Mouse (Mus musculus): ENCODE results near the gene Hip1. TPM values are rescaled to one million over a fixed set of nuclear protein-coding genes. Genes with fewer than 3 reads are reported as not detected.

Hip1 gene
- total RNA-seq (2012; rRNA removed), result 0.23 and 0.26 TPM in 2 replicates
- under 1 TPM in 1 of 2 experiments, not detected in 1; 0.75 TPM for polyA plus RNA-seq (2012; ENCODE audit: insufficient read depth in 1 of 2, insufficient read length in 2 of 2, low read depth in 1 of 2, low replicate concordance in 2 of 2, missing spikeins in 1 of 2)

DNA sequence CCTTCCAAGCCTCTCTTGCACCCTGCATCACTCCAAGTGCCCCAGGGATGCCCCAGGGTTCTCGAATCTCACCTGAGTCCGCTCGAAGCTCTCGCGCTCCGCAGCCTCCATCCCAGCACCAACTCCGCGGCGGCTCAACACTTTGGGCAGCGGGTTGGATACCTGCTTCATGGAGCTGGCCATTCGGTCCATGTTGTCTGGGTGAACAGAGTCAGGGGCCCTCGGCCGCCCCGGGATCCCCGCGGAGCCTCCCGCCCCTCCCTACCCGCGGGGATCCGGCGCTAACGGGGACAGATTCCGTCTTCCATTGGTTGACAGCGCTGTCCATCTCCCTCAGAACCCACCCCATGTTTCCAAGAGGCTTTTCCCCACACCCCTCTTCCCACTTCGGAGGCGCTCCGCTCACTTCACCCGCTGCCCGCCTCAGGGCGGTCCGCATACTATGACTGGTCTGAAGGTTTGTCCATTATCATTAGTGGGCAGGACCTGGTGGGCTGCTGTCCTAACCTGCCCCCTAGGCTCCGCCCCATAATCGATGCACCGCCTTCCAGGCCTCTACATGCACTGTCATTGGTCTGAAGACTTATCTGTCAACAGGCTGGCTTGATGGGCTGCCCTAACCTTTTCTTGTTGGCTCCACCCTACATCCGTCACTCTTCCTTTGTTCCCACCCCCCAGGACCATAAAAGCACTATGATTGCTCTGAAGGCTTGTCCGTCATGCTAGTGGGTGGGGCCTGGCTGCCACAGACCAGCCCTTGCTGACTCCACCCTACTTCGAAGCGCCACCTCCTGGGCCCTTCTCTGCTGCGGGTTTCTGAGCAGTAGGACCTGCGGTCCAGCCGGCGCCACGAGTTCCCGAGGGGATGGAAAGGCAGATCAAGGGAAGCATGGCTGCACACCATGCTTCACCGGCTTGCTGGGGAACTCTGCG is at the start of gene Hip1:
Gene Hip1 (minus strand): TSS at position 256 of the 933 bp plus-strand sequence.
- Histone ChIP-seq H3K4me1 (ENCODE audit: control insufficient read depth in 1 of 2, insufficient read depth in 2 of 2, low read length in 2 of 2) (peaks cover 0 to 7% of the 10 kb centered on the region in 2 experiments; a peak in 2 of 4 replicates), H3K27me3 (ENCODE audit: control insufficient read depth in 1 of 2, insufficient read depth in 2 of 2, low read length in 2 of 2) (peaks cover 11 to 14% of the 10 kb centered on the region in 2 experiments), H3K9ac (ENCODE audit: control insufficient read depth, low read depth, low read length, poor library complexity, severe bottlenecking) (peak within 1 kb of the TSS; percentile 58), H3K4me3 (ENCODE audit: control insufficient read depth in 1 of 2, insufficient read depth in 1 of 2, low read depth in 2 of 2, low read length in 2 of 2) (peak within 1 kb of the TSS; percentile 69 to 72), H3K9me3 (replicated peaks; ENCODE audit: insufficient read depth, low read length) (no peaks in the 10 kb centered on the region), H3K36me3 (ENCODE audit: control insufficient read depth in 1 of 2, insufficient read depth in 2 of 2, low read length in 2 of 2) (no peaks in the 10 kb centered on the region), H3K79me2 (ENCODE audit: control insufficient read depth, insufficient read depth, low read length, poor library complexity) (no peaks in the 10 kb centered on the region), H3K27ac (ENCODE audit: control insufficient read depth, low read depth, low read length) (no peak within 1 kb of the TSS)
- peak; percentile 94 for DNase-seq (ENCODE audit: low read depth, low spot score)
- TF ChIP-seq MAZ (IDR thresholded peaks at IDR 0.05; ENCODE audit: low read depth, low read length), result peak; percentile 38; the same call in 1 of the 2 replicates
- no peak for TF ChIP-seq ZMIZ1 (IDR thresholded peaks at IDR 0.05; ENCODE audit: low read depth, low read length)
- peak; percentile 44; the same call in 1 of the 2 replicates for TF ChIP-seq HCFC1 (IDR thresholded peaks at IDR 0.05; ENCODE audit: low read depth, low read length)
- peak; percentile 37 to 39; a peak in 2 of 4 replicates for TF ChIP-seq POLR2A (IDR thresholded peaks at IDR 0.05; ENCODE audit: control insufficient read depth in 1 of 2, insufficient read depth in 1 of 2, low read depth in 1 of 2, low read length in 2 of 2, poor library complexity in 1 of 2)
- 0 out of 2 replicates have a peak, but pooled peaks have one; percentile 11 for TF ChIP-seq SIN3A (IDR thresholded peaks at IDR 0.05; ENCODE audit: low read length)
- no peak for TF ChIP-seq ZC3H11A (IDR thresholded peaks at IDR 0.05; ENCODE audit: low read depth, low read length)
- no peak for TF ChIP-seq KAT2A (conservative IDR thresholded peaks at IDR 0.05; ENCODE audit: low read depth, low read length)
- no peak for TF ChIP-seq MYB (IDR thresholded peaks at IDR 0.05; ENCODE audit: low read depth, low read length)
- no peak for TF ChIP-seq UBTF (IDR thresholded peaks at IDR 0.05; ENCODE audit: borderline replicate concordance, insufficient read depth, low read depth, low read length)
- no peak for TF ChIP-seq USF2 (IDR thresholded peaks at IDR 0.05; ENCODE audit: borderline replicate concordance in 1 of 2, insufficient read depth in 1 of 2, low read depth in 1 of 2, low read length in 2 of 2)
- TF ChIP-seq ETS1 (IDR thresholded peaks at IDR 0.05; ENCODE audit: low read depth, low read length), result no peak
- no peak for TF ChIP-seq NRF1 (IDR thresholded peaks at IDR 0.05; ENCODE audit: insufficient read depth, low read depth, low read length, poor library complexity, severe bottlenecking)
- no peak for TF ChIP-seq ELF1 (IDR thresholded peaks at IDR 0.05; ENCODE audit: low read depth, low read length)
- no peak for TF ChIP-seq RAD21 (IDR thresholded peaks at IDR 0.05; ENCODE audit: low read depth, low read length)
- TF ChIP-seq GATA1 (IDR thresholded peaks at IDR 0.05; ENCODE audit: low read depth, low read length), result no peak
- TF ChIP-seq TBP (IDR thresholded peaks at IDR 0.05; ENCODE audit: low read depth, low read length), result no peak

Measured in MEL (cell line).